Mouse (Mus musculus): ENCODE measurements around the gene Lbr. TPM values are rescaled to one million over a fixed set of nuclear protein-coding genes. Genes with fewer than 3 reads are reported as not detected.
A peak's percentile ranks its signal among the peaks of the same experiment; 100 is the strongest.

Gene Lbr
- polyA plus RNA-seq, 1 experiment from 2014 or later: 51.2 TPM

DNA sequence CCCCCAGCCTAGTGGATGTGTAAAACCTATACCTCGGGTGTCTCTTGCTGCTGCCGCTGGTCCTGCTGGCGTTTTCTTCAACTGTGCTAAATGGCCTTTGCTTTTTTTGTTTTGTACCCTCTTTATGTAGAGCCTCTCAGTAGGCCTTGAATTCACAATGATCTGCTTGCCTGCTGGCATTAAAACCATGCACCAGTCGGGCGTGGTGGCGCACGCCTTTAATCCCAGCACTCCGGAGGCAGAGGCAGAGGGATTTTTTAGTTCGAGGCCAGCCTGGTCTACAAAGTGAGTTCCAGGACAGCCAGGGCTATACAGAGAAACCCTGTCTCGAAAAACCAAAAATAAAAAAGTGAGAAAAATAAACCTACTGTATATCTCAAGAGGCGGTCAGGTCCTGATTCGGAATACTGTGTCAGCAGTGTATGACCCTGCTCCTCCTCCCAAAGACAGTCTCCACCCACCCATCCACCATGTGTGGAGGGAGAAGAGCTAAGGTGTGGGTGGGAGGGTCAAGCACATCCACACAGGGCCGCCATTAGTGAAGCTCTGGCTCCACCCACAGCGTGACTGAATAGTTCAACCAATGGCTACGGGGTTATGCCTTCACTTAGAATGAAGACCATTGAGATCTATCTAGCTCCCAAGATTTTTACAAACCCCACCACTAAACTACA is 2.2 kb upstream of the Lbr start:
- H3K4me1 ChIP-seq (replicated peaks; ENCODE audit: control insufficient read depth, insufficient read depth, low read length): peaks cover 18% of the 10 kb centered on the region

DNA sequence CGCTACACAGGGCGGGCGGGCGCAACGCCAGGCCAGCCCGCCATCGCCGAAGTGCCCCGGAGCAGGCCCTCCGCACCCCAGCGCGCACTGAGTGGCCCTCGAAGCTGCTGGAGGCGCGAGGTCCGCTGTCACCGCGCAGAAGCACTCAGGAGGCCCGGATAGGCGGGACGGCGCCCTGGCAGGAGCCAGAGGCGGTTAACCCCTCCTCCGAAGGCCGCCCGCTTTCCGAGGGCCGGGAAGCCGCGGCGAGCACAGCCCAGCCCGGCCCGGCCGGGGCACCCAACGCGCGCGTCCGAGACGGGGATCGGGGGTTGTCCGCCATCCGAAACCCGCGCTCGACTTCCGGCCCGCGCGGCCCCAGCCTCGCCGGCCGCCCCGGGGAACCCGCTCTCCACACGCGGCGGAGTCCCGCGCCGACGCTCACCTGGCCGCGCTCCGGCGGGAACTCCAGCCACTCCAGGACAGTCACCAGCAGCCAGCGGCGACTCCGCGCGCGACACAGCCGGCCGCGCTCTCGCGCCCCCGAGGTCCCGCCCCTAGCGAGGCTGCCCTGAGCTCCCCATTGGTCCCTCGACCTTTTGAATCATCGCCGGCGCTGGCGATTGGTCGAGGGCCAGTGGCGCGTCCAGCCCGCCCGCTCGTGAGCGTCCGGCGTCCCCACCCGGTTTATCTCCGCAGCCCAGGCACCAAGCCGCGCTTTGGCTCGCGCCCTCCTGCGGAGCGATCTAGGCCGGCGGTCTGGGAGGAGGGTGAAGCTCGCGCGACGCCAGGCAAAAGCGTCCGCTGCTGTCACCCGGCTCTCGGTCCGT is 778 bp downstream of the Lbr start:
- no peaks in the 10 kb centered on the region for H3K9me3 ChIP-seq (ENCODE audit: control insufficient read depth, low read length)
- H3K36me3 ChIP-seq (ENCODE audit: control insufficient read depth, insufficient read depth): 0 out of 2 replicates have a peak, but pooled peaks cover 2% of the 10 kb centered on the region
- peak overlapping the region; percentile 68 for H3K4me3 ChIP-seq (replicated peaks; ENCODE audit: low read length)
- peak overlapping the region; percentile 87 for H3K9ac ChIP-seq (replicated peaks; ENCODE audit: low read depth, low read length)
- peak overlapping the region; percentile 79 for H3K27ac ChIP-seq (ENCODE audit: low read length)
- peaks cover 27% of the 10 kb centered on the region for H3K4me1 ChIP-seq (replicated peaks; ENCODE audit: control insufficient read depth, insufficient read depth, low read length)
- ATAC-seq: peak; percentile 98
- H3K4me2 ChIP-seq (ENCODE audit: low read length): peak overlapping the region; percentile 87
- under 1% methylated on average over 98 of the region's 113 CpGs for WGBS
- no peaks in the 10 kb centered on the region for H3K27me3 ChIP-seq (replicated peaks; ENCODE audit: control insufficient read depth, insufficient read depth, low read length)

More for the DNA sequence above, 2.2 kb upstream of the Lbr start:
- ATAC-seq: no peak
- 55% methylated on average over 15 of the region's 15 CpGs for WGBS
- Histone ChIP-seq H3K27me3 (replicated peaks; ENCODE audit: control insufficient read depth, insufficient read depth, low read length) (no peaks in the 10 kb centered on the region), H3K9me3 (ENCODE audit: control insufficient read depth, low read length) (no peaks in the 10 kb centered on the region), H3K36me3 (ENCODE audit: control insufficient read depth, insufficient read depth) (no peaks in the 10 kb centered on the region), H3K4me3 (replicated peaks; ENCODE audit: low read length) (no peak overlapping the region), H3K27ac (ENCODE audit: low read length) (no peak overlapping the region), H3K9ac (replicated peaks; ENCODE audit: low read depth, low read length) (no peak overlapping the region), H3K4me2 (ENCODE audit: low read length) (no peak overlapping the region)

DNA sequence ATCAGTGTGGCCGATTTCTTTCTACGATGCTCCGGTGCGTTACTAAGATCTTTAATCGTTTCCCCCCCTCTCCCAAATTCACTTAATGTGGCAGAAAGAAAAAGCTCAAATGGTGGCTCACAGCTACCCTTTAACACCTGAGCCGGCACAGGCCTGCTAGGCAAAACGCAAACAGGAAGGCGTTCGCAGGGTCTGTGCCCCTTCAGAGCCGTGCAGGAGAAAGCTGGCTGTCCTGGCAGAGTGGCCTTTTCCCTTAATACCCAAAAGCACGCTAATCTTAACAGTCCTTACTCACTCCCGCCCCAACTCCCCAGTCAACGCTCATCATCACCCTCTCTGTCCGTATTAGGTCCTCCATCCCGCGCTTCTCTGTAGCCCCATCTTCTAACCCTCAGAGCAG is 1.4 kb downstream of the Lbr start:
- Histone ChIP-seq H3K4me2 (ENCODE audit: low read length) (peak overlapping the region; percentile 87), H3K36me3 (ENCODE audit: control insufficient read depth, insufficient read depth) (0 out of 2 replicates have a peak, but pooled peaks cover 2% of the 10 kb centered on the region), H3K27me3 (replicated peaks; ENCODE audit: control insufficient read depth, insufficient read depth, low read length) (no peaks in the 10 kb centered on the region), H3K9me3 (ENCODE audit: control insufficient read depth, low read length) (no peaks in the 10 kb centered on the region), H3K4me1 (replicated peaks; ENCODE audit: control insufficient read depth, insufficient read depth, low read length) (peaks cover 27% of the 10 kb centered on the region), H3K27ac (ENCODE audit: low read length) (peak overlapping the region; percentile 79), H3K9ac (replicated peaks; ENCODE audit: low read depth, low read length) (peak overlapping the region; percentile 87), H3K4me3 (replicated peaks; ENCODE audit: low read length) (peak overlapping the region; percentile 68)
- ATAC-seq: no peak; the same call in 1 of the 2 replicates
- WGBS: under 1% methylated on average over 16 of the region's 16 CpGs

DNA sequence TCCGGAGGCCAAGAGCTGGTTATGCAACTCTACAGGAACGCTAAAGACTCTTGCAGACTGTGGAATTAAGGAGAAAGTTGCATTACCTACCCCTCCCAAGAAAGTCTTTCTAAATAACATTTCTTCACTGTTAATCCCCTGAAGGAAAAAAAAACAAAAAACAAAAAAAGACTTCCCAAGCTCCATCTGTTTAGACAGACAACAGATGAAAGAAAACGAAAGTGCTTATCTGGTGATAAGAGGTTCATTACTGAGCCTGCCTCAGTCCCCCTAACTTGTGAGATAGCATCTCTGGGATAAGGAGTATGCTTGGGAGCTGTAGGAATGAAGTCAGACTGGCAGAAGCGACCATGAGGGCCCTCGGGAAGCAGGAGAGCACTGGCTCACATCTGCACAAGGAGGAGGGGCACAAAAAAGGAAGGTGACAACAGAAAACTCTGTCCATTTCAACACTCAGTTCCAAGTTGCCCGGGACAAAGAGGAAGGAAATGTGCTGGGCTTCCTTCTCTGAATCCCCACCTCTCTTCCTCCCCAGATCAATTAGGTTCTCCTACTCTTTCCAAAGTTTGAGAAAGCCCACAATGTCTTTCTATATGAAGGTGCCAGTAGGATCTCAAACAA is 3.0 kb downstream of the Lbr start:
- Histone ChIP-seq H3K4me2 (ENCODE audit: low read length) (peak overlapping the region; percentile 87), H3K4me3 (replicated peaks; ENCODE audit: low read length) (peak overlapping the region; percentile 23), H3K9me3 (ENCODE audit: control insufficient read depth, low read length) (no peaks in the 10 kb centered on the region), H3K9ac (replicated peaks; ENCODE audit: low read depth, low read length) (peak overlapping the region; percentile 1; the same call in 1 of the 2 replicates), H3K27me3 (replicated peaks; ENCODE audit: control insufficient read depth, insufficient read depth, low read length) (no peaks in the 10 kb centered on the region), H3K27ac (ENCODE audit: low read length) (no peak overlapping the region), H3K4me1 (replicated peaks; ENCODE audit: control insufficient read depth, insufficient read depth, low read length) (peaks cover 27% of the 10 kb centered on the region), H3K36me3 (ENCODE audit: control insufficient read depth, insufficient read depth) (peaks cover 13% of the 10 kb centered on the region)
- ATAC-seq: no peak
- 5% methylated on average over 6 of the region's 6 CpGs for WGBS

DNA sequence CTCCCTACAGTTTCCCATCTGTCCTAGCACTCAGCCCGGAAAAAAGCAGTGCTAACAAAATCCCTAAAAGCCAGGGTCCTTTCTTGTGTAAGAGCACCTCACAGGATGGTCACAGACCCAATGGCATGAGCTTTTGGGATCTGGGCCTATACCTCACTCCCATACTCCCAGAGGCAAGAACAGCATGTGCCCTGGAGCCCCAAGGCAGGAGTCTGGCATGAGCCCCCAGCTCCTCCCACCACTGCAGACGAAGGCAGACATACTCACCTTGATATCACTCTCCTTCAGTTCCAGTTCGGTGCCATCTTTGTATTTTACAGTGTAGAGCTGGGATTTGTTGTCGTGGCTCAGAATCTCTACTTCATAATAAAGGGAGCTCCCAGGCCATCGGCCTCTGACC is 4.7 kb downstream of the Lbr start:
- 83% methylated on average over 5 of the region's 5 CpGs for WGBS
- Histone ChIP-seq H3K27ac (ENCODE audit: low read length) (no peak overlapping the region), H3K9ac (replicated peaks; ENCODE audit: low read depth, low read length) (no peak overlapping the region), H3K27me3 (replicated peaks; ENCODE audit: control insufficient read depth, insufficient read depth, low read length) (no peaks in the 10 kb centered on the region), H3K36me3 (ENCODE audit: control insufficient read depth, insufficient read depth) (peaks cover 13% of the 10 kb centered on the region), H3K4me1 (replicated peaks; ENCODE audit: control insufficient read depth, insufficient read depth, low read length) (peaks cover 26% of the 10 kb centered on the region), H3K9me3 (ENCODE audit: control insufficient read depth, low read length) (no peaks in the 10 kb centered on the region), H3K4me3 (replicated peaks; ENCODE audit: low read length) (no peak overlapping the region), H3K4me2 (ENCODE audit: low read length) (no peak overlapping the region)
- ATAC-seq: no peak

DNA sequence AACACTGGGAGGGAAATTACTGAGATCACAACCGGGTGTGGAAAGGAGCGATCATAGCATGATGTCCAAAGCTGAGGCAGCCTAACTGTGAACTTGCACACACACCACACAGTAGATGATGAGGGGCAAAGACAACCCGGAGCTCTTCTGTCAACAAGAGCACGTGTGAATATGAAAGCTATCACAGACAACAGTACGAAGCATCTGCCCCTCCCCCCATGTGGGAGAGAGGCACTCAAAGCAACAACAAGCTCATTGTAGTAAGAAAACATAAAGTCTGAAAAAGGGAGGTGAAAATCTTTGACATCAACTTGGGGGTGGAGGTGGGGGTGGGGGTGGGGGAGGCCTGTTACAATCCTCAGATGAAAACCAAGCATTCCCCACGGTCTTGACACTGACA is 9.7 kb downstream of the Lbr start:
- no peak for ATAC-seq
- Histone ChIP-seq H3K4me3 (replicated peaks; ENCODE audit: low read length) (no peak overlapping the region), H3K27me3 (replicated peaks; ENCODE audit: control insufficient read depth, insufficient read depth, low read length) (no peaks in the 10 kb centered on the region), H3K27ac (ENCODE audit: low read length) (no peak overlapping the region), H3K9ac (replicated peaks; ENCODE audit: low read depth, low read length) (no peak overlapping the region), H3K9me3 (ENCODE audit: control insufficient read depth, low read length) (no peaks in the 10 kb centered on the region), H3K4me1 (replicated peaks; ENCODE audit: control insufficient read depth, insufficient read depth, low read length) (peaks cover 3% of the 10 kb centered on the region; the same call in 1 of the 2 replicates), H3K36me3 (ENCODE audit: control insufficient read depth, insufficient read depth) (peaks cover 31% of the 10 kb centered on the region), H3K4me2 (ENCODE audit: low read length) (no peak overlapping the region)
- whole genome bisulfite sequencing: 76% methylated on average over 6 of the region's 6 CpGs

DNA sequence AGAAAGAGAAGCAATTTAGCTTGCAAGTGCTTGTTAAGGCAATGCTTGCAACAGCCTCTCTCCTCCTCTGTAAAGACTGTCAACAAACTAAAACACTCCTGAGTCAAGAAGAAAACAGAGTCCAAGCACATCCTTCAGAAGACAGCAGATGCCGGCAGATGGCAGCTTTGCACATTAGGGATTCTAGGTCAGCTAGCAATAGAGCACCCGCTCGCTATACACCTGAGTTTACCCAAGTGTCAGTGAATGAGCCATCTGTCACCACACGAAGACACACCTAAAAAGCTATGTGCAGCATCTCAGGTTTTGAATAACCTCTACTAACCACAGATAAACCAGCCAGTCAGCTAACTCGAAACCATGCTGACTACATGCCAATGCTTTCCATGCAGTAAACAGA is 10.1 kb downstream of the Lbr start:
- H3K36me3 ChIP-seq (ENCODE audit: control insufficient read depth, insufficient read depth): peaks cover 30% of the 10 kb centered on the region
- no peak overlapping the region for H3K4me3 ChIP-seq (replicated peaks; ENCODE audit: low read length)
- no peaks in the 10 kb centered on the region for H3K9me3 ChIP-seq (ENCODE audit: control insufficient read depth, low read length)
- 76% methylated on average over 5 of the region's 5 CpGs for WGBS
- H3K9ac ChIP-seq (replicated peaks; ENCODE audit: low read depth, low read length): no peak overlapping the region
- no peak for ATAC-seq
- no peak overlapping the region for H3K27ac ChIP-seq (ENCODE audit: low read length)
- H3K27me3 ChIP-seq (replicated peaks; ENCODE audit: control insufficient read depth, insufficient read depth, low read length): no peaks in the 10 kb centered on the region
- no peak overlapping the region for H3K4me2 ChIP-seq (ENCODE audit: low read length)
- peaks cover 2% of the 10 kb centered on the region; the same call in 1 of the 2 replicates for H3K4me1 ChIP-seq (replicated peaks; ENCODE audit: control insufficient read depth, insufficient read depth, low read length)

DNA sequence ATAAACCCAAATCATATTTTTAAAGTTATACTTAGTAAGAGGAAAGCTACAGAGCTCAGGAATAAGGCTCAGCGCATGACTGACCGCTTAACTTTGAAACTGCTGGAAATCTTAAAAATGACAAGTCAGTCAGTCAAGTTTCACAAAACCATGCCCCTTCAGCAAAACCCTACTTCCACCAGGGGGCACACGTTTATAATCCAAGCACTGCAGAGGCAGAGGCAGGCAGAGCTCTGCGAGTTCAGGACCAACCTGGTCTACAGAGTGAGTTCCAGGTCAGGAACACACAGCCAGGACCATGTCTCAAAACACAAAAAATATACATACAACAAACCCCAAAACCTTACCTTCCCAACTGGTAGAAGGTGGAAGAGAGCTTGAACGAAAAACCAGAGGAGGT is 14.5 kb downstream of the Lbr start:
- Histone ChIP-seq H3K4me2 (ENCODE audit: low read length) (no peak overlapping the region), H3K4me3 (replicated peaks; ENCODE audit: low read length) (no peak overlapping the region), H3K27me3 (replicated peaks; ENCODE audit: control insufficient read depth, insufficient read depth, low read length) (no peaks in the 10 kb centered on the region), H3K9me3 (ENCODE audit: control insufficient read depth, low read length) (no peaks in the 10 kb centered on the region), H3K27ac (ENCODE audit: low read length) (no peak overlapping the region), H3K9ac (replicated peaks; ENCODE audit: low read depth, low read length) (no peak overlapping the region), H3K4me1 (replicated peaks; ENCODE audit: control insufficient read depth, insufficient read depth, low read length) (peaks cover 2% of the 10 kb centered on the region; the same call in 1 of the 2 replicates), H3K36me3 (ENCODE audit: control insufficient read depth, insufficient read depth) (peaks cover 24% of the 10 kb centered on the region)
- 91% methylated on average over 5 of the region's 5 CpGs for WGBS
- no peak for ATAC-seq

DNA sequence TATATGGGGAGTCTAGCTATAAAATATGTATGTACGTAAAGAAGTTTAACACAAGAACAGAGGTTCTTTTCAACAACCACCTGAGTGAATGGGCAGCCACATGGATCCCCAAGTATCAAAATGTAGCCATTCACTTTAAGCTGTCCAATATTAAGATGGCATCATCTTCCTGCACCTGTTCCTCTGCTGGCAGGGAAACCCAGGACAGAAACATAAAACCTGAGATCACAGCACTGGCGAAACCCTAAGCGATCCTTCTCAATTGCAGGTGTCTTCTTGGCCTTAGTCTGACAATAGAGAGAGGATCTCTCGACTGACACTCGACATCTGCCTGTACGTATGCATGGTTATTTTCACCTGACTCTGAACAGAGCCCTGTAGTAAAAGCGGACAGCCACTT is 16.1 kb downstream of the Lbr start:
- Histone ChIP-seq H3K36me3 (ENCODE audit: control insufficient read depth, insufficient read depth) (peaks cover 22% of the 10 kb centered on the region), H3K27me3 (replicated peaks; ENCODE audit: control insufficient read depth, insufficient read depth, low read length) (no peaks in the 10 kb centered on the region), H3K4me3 (replicated peaks; ENCODE audit: low read length) (no peak overlapping the region), H3K4me2 (ENCODE audit: low read length) (no peak overlapping the region), H3K27ac (ENCODE audit: low read length) (no peak overlapping the region), H3K9me3 (ENCODE audit: control insufficient read depth, low read length) (no peaks in the 10 kb centered on the region), H3K4me1 (replicated peaks; ENCODE audit: control insufficient read depth, insufficient read depth, low read length) (no peaks in the 10 kb centered on the region), H3K9ac (replicated peaks; ENCODE audit: low read depth, low read length) (no peak overlapping the region)
- no peak for ATAC-seq
- 97% methylated on average over 7 of the region's 7 CpGs for WGBS
